Mouse (Mus musculus) hindbrain, embryonic 10.5 days (tissue): Measurements from ENCODE around the gene Rbm33. TPM values are rescaled to one million over a fixed set of nuclear protein-coding genes. Genes with fewer than 3 reads are reported as not detected.

Experiments used
- DNase-seq: peaks from one replicate; pipeline ENCODE4 v3.0.0-alpha.2; 2017; ENCODE audit warnings: low spot score
- H3K27ac ChIP-seq: fragments of 300-500 bp; sonication (generic); 2 replicates; pipeline ENCODE4 v1.5.1; 2016; ENCODE audit warnings: mild to moderate bottlenecking, moderate library complexity
- H3K27me3 ChIP-seq: fragments of 300-500 bp; sonication (generic); 2 replicates; pipeline ENCODE4 v1.6.1; 2016; ENCODE audit warnings: mild to moderate bottlenecking; ENCODE audit not compliant: poor library complexity, insufficient read depth, severe bottlenecking
- H3K36me3 ChIP-seq: fragments of 300-500 bp; sonication (generic); 2 replicates; pipeline ENCODE4 v1.6.1; 2016; ENCODE audit warnings: mild to moderate bottlenecking, moderate library complexity
- H3K4me1 ChIP-seq: fragments of 300-500 bp; sonication (generic); replicated peaks from 2 replicates; pipeline ENCODE4 v1.6.1; 2016; ENCODE audit warnings: mild to moderate bottlenecking
- H3K4me3 ChIP-seq: fragments of 300-500 bp; sonication (generic); 2 replicates; pipeline ENCODE4 v1.5.1; 2016; ENCODE audit warnings: mild to moderate bottlenecking, moderate library complexity
- H3K9me3 ChIP-seq: fragments of 300-500 bp; sonication (generic); 2 replicates; pipeline ENCODE4 v1.6.1; 2016; ENCODE audit warnings: mild to moderate bottlenecking, moderate library complexity
- WGBS: fragments of 180-500 bp; shearing (Covaris S2); methylation state at CpG from one replicate; pipeline ENCODE4 v1.1.7; 2016; 5-methylcytosine and 5-hydroxymethylcytosine counted together
- polyA plus RNA-seq: library from polyadenylated mRNA; unstranded; fragments of >200 nt; fragmentation: Nextera tagmentation; extraction: Ambion mirVana; gene quantifications from 2 replicates; pipeline ENCODE4 v1.2.1, GENCODE M21; 2016

Gene Rbm33
- polyA plus RNA-seq, 1 experiment from 2014 or later = 17.3 TPM

GRCm38 (mm10) chr5:28397344-28397743 is 80.4 kb downstream of the Rbm33 start:
- H3K36me3 ChIP-seq = peaks cover 90% of the 10 kb centered on the region
- H3K27me3 ChIP-seq = no peaks in the 10 kb centered on the region
- H3K4me1 ChIP-seq = no peaks in the 10 kb centered on the region
- H3K4me3 ChIP-seq = no peak overlapping the region
- H3K9me3 ChIP-seq = no peaks in the 10 kb centered on the region
- DNase-seq = no peak
- WGBS = 95% methylated on average over 2 of the region's 2 CpGs
- H3K27ac ChIP-seq = no peak overlapping the region

DNA sequence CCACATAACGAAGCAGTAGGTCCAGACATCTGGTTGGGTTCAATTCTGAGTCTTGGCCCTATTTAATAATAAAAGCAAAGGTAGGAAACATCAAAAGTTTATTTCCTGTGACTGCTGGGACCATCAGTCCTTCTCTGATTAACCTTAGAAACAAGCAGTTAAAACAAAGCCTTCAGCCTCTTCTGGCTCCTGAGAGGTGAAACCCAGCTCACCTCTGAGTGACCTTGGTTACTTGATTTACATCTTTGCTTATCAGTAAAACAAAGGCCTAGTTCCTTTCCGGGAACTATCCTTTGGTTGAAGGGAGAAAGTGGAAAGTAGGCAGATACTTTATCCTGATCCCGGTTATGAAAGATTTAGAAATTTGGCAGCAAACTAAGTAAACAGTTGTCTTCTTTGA is 81.8 kb downstream of the Rbm33 start:
- no peak for DNase-seq
- Histone ChIP-seq H3K4me3 (no peak overlapping the region), H3K27ac (no peak overlapping the region), H3K36me3 (peaks cover 82% of the 10 kb centered on the region), H3K9me3 (no peaks in the 10 kb centered on the region), H3K27me3 (no peaks in the 10 kb centered on the region), H3K4me1 (no peaks in the 10 kb centered on the region)
- WGBS = 86% methylated on average over 3 of the region's 3 CpGs

GRCm38 (mm10) chr5:28399451-28400115 is 82.7 kb downstream of the Rbm33 start:
- Histone ChIP-seq H3K4me1 (no peaks in the 10 kb centered on the region), H3K9me3 (no peaks in the 10 kb centered on the region), H3K36me3 (peaks cover 74% of the 10 kb centered on the region), H3K4me3 (no peak overlapping the region), H3K27ac (no peak overlapping the region), H3K27me3 (no peaks in the 10 kb centered on the region)
- no peak for DNase-seq
- 94% methylated on average over 2 of the region's 2 CpGs for WGBS

DNA sequence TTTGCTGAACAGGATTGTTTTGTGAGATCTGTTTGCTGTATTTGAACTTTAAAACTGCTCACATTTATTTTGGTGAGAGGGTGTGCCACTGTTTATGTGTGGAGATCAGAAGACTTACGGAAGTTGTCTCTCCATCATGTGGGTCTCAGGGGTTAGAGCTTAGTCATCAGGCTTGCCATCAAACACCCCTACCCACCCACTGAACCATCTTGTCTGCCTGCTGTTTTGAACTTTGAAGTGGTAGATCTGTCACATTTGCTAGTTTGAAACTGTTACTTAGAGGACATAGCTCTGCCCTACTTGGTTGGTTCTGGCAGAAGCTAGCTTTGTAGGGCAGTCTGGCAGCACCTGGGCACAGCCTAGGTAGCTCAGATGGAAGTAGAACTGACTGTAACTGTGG is 85.8 kb downstream of the Rbm33 start:
- no peaks in the 10 kb centered on the region for H3K4me1 ChIP-seq
- DNase-seq = no peak
- no peak overlapping the region for H3K27ac ChIP-seq
- no peak overlapping the region for H3K4me3 ChIP-seq
- no peaks in the 10 kb centered on the region for H3K27me3 ChIP-seq
- peaks cover 50% of the 10 kb centered on the region for H3K36me3 ChIP-seq
- no peaks in the 10 kb centered on the region for H3K9me3 ChIP-seq
- WGBS = 92% methylated on average over 1 of the region's 1 CpGs

GRCm38 (mm10) chr5:28406662-28407061 is 89.7 kb downstream of the Rbm33 start:
- Histone ChIP-seq H3K4me3 (no peak overlapping the region), H3K9me3 (no peaks in the 10 kb centered on the region), H3K36me3 (peaks cover 52% of the 10 kb centered on the region), H3K27me3 (no peaks in the 10 kb centered on the region), H3K4me1 (no peaks in the 10 kb centered on the region), H3K27ac (no peak overlapping the region)
- no peak for DNase-seq
- 92% methylated on average over 3 of the region's 3 CpGs for WGBS

DNA sequence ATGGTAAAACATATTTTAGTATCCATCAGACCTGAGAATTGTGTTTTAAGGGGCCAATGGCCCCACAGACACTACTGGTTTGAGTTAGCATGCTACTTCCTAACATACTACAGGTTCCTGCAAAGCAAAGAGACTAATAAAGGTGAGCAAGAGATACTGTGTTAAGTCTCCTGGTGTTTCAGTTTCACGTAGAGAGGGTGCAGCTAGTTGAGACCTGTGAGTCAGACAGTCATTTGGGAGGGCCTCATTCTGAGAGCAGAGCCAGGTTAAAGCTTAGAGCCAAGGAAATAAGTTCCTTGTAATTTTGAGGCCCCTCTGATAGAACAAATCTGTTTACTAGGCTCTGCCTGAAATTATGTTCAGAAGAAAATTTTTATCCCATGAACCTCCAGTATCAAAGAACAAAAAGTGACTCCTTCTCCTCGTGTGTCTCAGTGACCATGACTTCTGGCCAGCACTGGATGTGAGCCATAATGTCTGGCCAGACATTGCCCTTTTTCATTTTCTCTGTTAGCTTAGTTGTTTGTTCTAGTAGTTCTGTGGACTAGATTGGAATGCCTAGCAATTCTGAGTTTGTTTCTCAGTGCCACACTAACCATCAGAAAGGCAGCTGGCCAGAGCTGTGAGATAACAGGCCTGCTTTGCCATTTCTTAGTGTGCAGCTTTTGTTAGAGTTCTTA is 95.2 kb downstream of the Rbm33 start:
- H3K4me3 ChIP-seq = no peak overlapping the region
- peaks cover 97% of the 10 kb centered on the region for H3K36me3 ChIP-seq
- WGBS = 91% methylated on average over 2 of the region's 2 CpGs
- no peaks in the 10 kb centered on the region for H3K27me3 ChIP-seq
- DNase-seq = no peak
- no peaks in the 10 kb centered on the region for H3K4me1 ChIP-seq
- H3K27ac ChIP-seq = no peak overlapping the region
- no peaks in the 10 kb centered on the region for H3K9me3 ChIP-seq

DNA sequence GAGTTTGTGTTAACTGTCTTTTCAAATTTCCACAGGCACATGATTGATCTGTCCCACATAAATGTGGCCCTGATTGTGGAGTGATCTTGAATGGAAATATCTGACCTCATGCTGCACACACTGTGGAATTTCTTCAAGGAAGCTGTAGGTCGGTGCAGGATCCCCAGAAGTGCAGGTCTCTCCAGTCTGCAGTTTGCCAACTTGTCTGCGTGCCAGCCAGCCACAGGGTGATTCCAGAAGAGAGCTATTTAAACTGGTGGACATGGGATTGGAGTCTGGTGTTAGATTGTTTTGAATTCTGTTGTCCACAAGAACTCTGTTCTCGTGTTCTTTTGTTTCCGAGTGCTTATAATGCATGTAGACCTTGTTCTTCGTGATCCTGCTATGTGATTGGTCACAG is 96.6 kb downstream of the Rbm33 start:
- H3K4me1 ChIP-seq = no peaks in the 10 kb centered on the region
- H3K27me3 ChIP-seq = no peaks in the 10 kb centered on the region
- no peak overlapping the region for H3K27ac ChIP-seq
- no peak overlapping the region for H3K4me3 ChIP-seq
- 92% methylated on average over 5 of the region's 5 CpGs for WGBS
- peaks cover 98% of the 10 kb centered on the region for H3K36me3 ChIP-seq
- no peaks in the 10 kb centered on the region for H3K9me3 ChIP-seq
- DNase-seq = no peak

- 92% methylated on average over 3 of the region's 3 CpGs for WGBS
- H3K27me3 ChIP-seq = no peaks in the 10 kb centered on the region
- no peak for DNase-seq
Observed at GRCm38 (mm10) chr5:28414076-28414475, 97.2 kb downstream of the Rbm33 start.

DNA sequence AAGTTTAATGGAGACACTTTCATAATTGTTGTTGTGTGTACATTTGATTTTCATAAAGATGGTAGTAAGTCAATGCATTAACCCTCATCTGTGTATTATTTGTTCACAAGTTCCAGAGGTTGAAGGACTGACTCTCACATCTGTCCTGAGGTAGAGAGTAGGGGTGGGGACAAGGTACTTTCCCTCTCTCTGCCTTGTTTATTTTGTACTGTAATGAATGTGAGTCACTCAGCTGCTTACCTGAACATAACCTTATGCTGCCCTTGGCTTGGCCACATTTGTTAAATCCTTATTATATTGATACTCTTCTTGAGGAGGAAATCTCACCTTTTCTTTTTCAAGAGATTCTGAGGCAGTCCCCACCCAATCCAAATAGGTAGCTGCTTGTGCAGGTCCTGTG is 99.1 kb downstream of the Rbm33 start:
- H3K27me3 ChIP-seq = no peaks in the 10 kb centered on the region
- H3K27ac ChIP-seq = no peak overlapping the region
- H3K9me3 ChIP-seq = no peaks in the 10 kb centered on the region
- H3K4me1 ChIP-seq = no peaks in the 10 kb centered on the region
- DNase-seq = no peak
- H3K36me3 ChIP-seq = peaks cover 92% of the 10 kb centered on the region
- no peak overlapping the region for H3K4me3 ChIP-seq

More at GRCm38 (mm10) chr5:28414076-28414475, 97.2 kb downstream of the Rbm33 start:
- Histone ChIP-seq H3K27ac (no peak overlapping the region), H3K36me3 (peaks cover 98% of the 10 kb centered on the region), H3K9me3 (no peaks in the 10 kb centered on the region), H3K4me1 (no peaks in the 10 kb centered on the region), H3K4me3 (no peak overlapping the region)

DNA sequence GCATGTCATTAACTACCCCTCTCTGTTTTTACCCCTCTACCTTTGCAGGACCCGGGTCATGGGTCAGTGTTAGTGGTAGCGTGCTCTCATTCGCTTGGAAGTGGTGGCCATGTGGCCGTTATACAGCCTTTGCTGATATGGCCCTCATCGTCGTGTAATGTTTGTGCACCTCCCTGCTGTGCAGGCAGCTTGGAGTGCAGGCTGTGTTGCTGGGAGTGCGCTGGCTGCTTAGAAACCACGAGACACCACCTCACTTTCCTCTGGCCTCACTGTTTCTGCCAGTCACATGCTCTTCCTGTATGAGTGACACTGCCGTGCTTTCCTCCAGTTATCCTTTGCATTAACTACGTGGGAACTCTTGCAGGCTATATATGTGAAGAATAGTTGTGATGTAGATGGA is 101.8 kb downstream of the Rbm33 start:
- 81% methylated on average over 10 of the region's 10 CpGs for WGBS
- no peak for DNase-seq
- H3K36me3 ChIP-seq = peaks cover 65% of the 10 kb centered on the region

DNA sequence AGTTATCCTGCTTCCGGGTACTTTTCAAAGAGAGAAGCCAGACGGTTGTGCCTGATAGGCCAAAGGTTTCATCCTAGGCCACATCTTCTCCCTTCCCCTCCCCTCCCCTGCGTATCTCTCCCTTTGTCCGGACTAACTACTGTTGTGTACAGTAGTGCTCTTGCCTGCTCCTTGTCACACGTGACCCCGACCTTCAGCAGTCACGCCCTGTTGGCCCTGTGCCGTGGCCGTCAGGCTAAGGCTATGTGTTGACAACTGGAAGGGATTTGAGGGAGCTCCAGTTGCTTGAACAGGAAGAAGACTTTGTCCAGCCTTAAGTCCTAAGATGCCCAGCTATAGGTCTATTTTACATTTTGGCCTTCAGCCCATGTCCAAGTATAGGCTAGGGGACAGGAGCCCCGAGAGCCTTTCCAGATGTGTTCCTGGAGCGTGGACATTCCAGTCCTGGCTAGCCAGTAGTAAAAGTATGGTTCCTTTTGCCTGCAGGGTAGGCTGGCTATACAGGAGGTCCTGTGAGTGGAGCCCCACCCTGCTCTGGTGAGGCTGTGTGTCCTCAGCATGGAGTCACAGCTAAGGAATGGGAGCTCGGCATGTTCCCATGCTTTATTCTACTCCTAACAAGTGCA is 102.8 kb downstream of the Rbm33 start:
- Histone ChIP-seq H3K4me1 (no peaks in the 10 kb centered on the region), H3K36me3 (peaks cover 55% of the 10 kb centered on the region), H3K27me3 (no peaks in the 10 kb centered on the region), H3K9me3 (no peaks in the 10 kb centered on the region), H3K27ac (no peak overlapping the region), H3K4me3 (no peak overlapping the region)
- WGBS = 88% methylated on average over 12 of the region's 12 CpGs
- no peak for DNase-seq

More for the DNA sequence above, 101.8 kb downstream of the Rbm33 start:
- no peak overlapping the region for H3K27ac ChIP-seq
- no peaks in the 10 kb centered on the region for H3K27me3 ChIP-seq
- no peaks in the 10 kb centered on the region for H3K4me1 ChIP-seq
- H3K9me3 ChIP-seq = no peaks in the 10 kb centered on the region
- no peak overlapping the region for H3K4me3 ChIP-seq

- 67% methylated on average over 4 of the region's 4 CpGs for WGBS
- Histone ChIP-seq H3K36me3 (peaks cover 16% of the 10 kb centered on the region), H3K4me3 (no peak overlapping the region), H3K4me1 (no peaks in the 10 kb centered on the region), H3K27me3 (no peaks in the 10 kb centered on the region), H3K27ac (no peak overlapping the region), H3K9me3 (no peaks in the 10 kb centered on the region)
- no peak for DNase-seq
Observed at GRCm38 (mm10) chr5:28423781-28424180, 106.9 kb downstream of the Rbm33 start.

GRCm38 (mm10) chr5:28425926-28426325 is 109.0 kb downstream of the Rbm33 start:
- Histone ChIP-seq H3K4me1 (no peaks in the 10 kb centered on the region), H3K9me3 (no peaks in the 10 kb centered on the region), H3K4me3 (no peak overlapping the region), H3K27me3 (no peaks in the 10 kb centered on the region), H3K36me3 (no peaks in the 10 kb centered on the region), H3K27ac (no peak overlapping the region)
- DNase-seq = no peak
- WGBS = 89% methylated on average over 9 of the region's 9 CpGs
